ENCODE assay signal across 8 mouse cellular contexts in the genomic region with DNA sequence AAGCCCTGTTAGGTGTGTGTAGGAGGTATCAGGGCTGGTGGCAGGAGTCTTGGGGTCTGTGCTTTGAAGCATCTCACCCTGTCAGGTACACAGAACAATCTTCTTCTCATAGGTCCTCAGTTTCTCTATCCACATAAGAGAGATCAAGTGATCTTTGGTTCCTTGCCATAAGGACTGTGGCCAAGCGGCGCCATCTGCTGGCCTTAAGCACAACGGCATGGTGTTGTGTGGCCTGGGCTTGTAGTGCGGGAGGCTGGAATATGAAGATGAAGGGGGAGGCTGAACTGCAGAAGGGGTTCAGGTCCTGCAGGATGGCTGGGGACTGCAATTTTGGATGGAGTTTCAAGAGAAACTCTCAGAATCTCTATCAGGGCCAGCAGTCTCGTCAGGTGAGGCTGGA. TPM values are rescaled to one million over a fixed set of nuclear protein-coding genes. Genes with fewer than 3 reads are reported as not detected.
A peak's percentile ranks its signal among the peaks of the same experiment; 100 is the strongest.
DNase-seq lines count a peak whose midpoint lies in the region; ATAC-seq and TF ChIP-seq lines count a peak whose summit lies in the region.
"Had no signal": no experiment of that assay in that cellular context is flagged by ENCODE, and none has a peak within 500 bp of the region (broad histone marks: within the 10 kb centered on the region; RNA-seq: fewer than 3 reads in every experiment).

No protein-coding gene starts in this region.

- H3K79me2 ChIP-seq in CH12.LX (replicated peaks; ENCODE audit: control insufficient read depth, extremely low read depth, insufficient read depth, poor library complexity, severe bottlenecking) = no peaks in the 10 kb centered on the region

- intact Hi-C loops in heart, postnatal 36 days (cut with DNase I) = loop anchor here (1.0 kb wide), 2 partner anchors 27 to 63 kb away; no protein-coding TSS in a partner anchor

- peak; percentile 82 for TF ChIP-seq RAD21 in CH12.LX (IDR thresholded peaks at IDR 0.05; ENCODE audit: low read depth, low read length)

- no peak overlapping the region for H3K27ac ChIP-seq in intestine, postnatal 0 days (ENCODE audit: low read depth, low read length)
- no peak overlapping the region for H3K27ac ChIP-seq in intestine, embryonic 16.5 days (ENCODE audit: low read length)
- H3K27ac ChIP-seq in CH12.LX (ENCODE audit: insufficient read depth, low read depth) = no peak overlapping the region
- no peak overlapping the region for H3K27ac ChIP-seq in limb, embryonic 10.5 days

- H3K4me1 ChIP-seq in intestine, postnatal 0 days (replicated peaks; ENCODE audit: control insufficient read depth, insufficient read depth, low read length) = no peaks in the 10 kb centered on the region; the same call in 1 of the 2 replicates
- H3K4me1 ChIP-seq in intestine, embryonic 16.5 days (ENCODE audit: control insufficient read depth, insufficient read depth, low read length) = peaks cover 13% of the 10 kb centered on the region
- peaks cover 0 to 5% of the 10 kb centered on the region in 2 experiments; a peak in 1 of 4 replicates for H3K4me1 ChIP-seq in CH12.LX (ENCODE audit: control insufficient read depth in 1 of 2, insufficient read depth in 2 of 2)
- H3K4me1 ChIP-seq in limb, embryonic 10.5 days = peaks cover 19% of the 10 kb centered on the region

- dilution Hi-C loops in CH12.LX (cut with MboI; ENCODE audit: extremely low pct_ligation_motif_present, extremely low pct_unique_long_range_greater_than_20kb, low sequenced_read_pairs) = no loop called here

- DNase-seq in CH12.LX (ENCODE audit: extremely low read depth) (peak; percentile 34), ZHBTc4 (ENCODE audit: low read depth, low spot score) (peak; percentile 74)
- peak; percentile 57 to 60 for DNase-seq in heart, postnatal 36 days
- DNase-seq in limb, embryonic 10.5 days (ENCODE audit: low spot score) = peak; percentile 62
- DNase-seq in right cerebral cortex, postnatal 25 days = peak; percentile 38

- H3K4me3 ChIP-seq in intestine, postnatal 0 days (ENCODE audit: low read depth, low read length) = no peak overlapping the region
- H3K4me3 ChIP-seq in intestine, embryonic 16.5 days (ENCODE audit: low read length) = no peak overlapping the region
- H3K4me3 ChIP-seq in CH12.LX (replicated peaks in 1 of 3; ENCODE audit: low read depth in 2 of 3, low read length in 2 of 3, poor library complexity in 1 of 3) = no peak overlapping the region
- no peak overlapping the region for H3K4me3 ChIP-seq in limb, embryonic 10.5 days
- H3K4me3 ChIP-seq: erythroblast, embryonic 14.5 days had no signal

- in situ Hi-C loops in CH12.LX (cut with MboI; ENCODE audit: low pct_ligation_motif_present, low pct_unique_long_range_greater_than_20kb, low sequenced_read_pairs) = loop anchor here (10.0 kb wide), 2 partner anchors 335 to 395 kb away; no protein-coding TSS in a partner anchor

- H3K36me3 ChIP-seq in intestine, postnatal 0 days (ENCODE audit: control insufficient read depth, insufficient read depth) = no peaks in the 10 kb centered on the region
- H3K36me3 ChIP-seq in intestine, embryonic 16.5 days (ENCODE audit: control insufficient read depth, insufficient read depth, low read length) = no peaks in the 10 kb centered on the region
- H3K36me3 ChIP-seq in CH12.LX (replicated peaks in 1 of 2; ENCODE audit: control insufficient read depth in 1 of 2, insufficient read depth in 1 of 2, low read length in 1 of 2) = no peaks in the 10 kb centered on the region
- no peaks in the 10 kb centered on the region for H3K36me3 ChIP-seq in limb, embryonic 10.5 days

- no peak overlapping the region for H3K4me2 ChIP-seq in intestine, postnatal 0 days (replicated peaks; ENCODE audit: low read depth)
- no peak overlapping the region for H3K4me2 ChIP-seq in intestine, embryonic 16.5 days (ENCODE audit: low read depth, low read length)
- no peak overlapping the region for H3K4me2 ChIP-seq in CH12.LX (ENCODE audit: insufficient read depth, low read depth, poor library complexity, severe bottlenecking)

- WGBS in intestine, postnatal 0 days = 1% methylated on average over 5 of the region's 5 CpGs
- WGBS in intestine, embryonic 16.5 days = 8% methylated on average over 5 of the region's 5 CpGs
- WGBS in limb, embryonic 10.5 days = 10% methylated on average over 5 of the region's 5 CpGs

- H3K9ac ChIP-seq in intestine, postnatal 0 days (ENCODE audit: low read depth, low read length) = no peak overlapping the region
- H3K9ac ChIP-seq in intestine, embryonic 16.5 days (ENCODE audit: low read depth, low read length) = no peak overlapping the region
- H3K9ac ChIP-seq in CH12.LX (ENCODE audit: insufficient read depth, low read depth) = no peak overlapping the region

- TF ChIP-seq CTCF in intestine, postnatal 0 days (IDR thresholded peaks at IDR 0.05; ENCODE audit: low read depth) = peak; percentile 98
- TF ChIP-seq CTCF in CH12.LX (conservative IDR thresholded peaks at IDR 0.05 in 1 of 2, IDR thresholded peaks at IDR 0.05 in 1 of 2; ENCODE audit: low read depth in 2 of 2, low read length in 2 of 2) = peak; percentile 56 to 91; a peak in 3 of 4 replicates

- H3K9me3 ChIP-seq in intestine, postnatal 0 days (ENCODE audit: control insufficient read depth) = no peaks in the 10 kb centered on the region
- no peaks in the 10 kb centered on the region for H3K9me3 ChIP-seq in intestine, embryonic 16.5 days (ENCODE audit: control insufficient read depth, low read length)
- H3K9me3 ChIP-seq in CH12.LX (replicated peaks; ENCODE audit: low read length) = peaks cover 16% of the 10 kb centered on the region
- no peaks in the 10 kb centered on the region for H3K9me3 ChIP-seq in limb, embryonic 10.5 days (replicated peaks)

- no peak for ATAC-seq in intestine, postnatal 0 days
- no peak for ATAC-seq in intestine, embryonic 16.5 days

- no peak for TF ChIP-seq EP300 in CH12.LX (IDR thresholded peaks at IDR 0.05; ENCODE audit: low read length)

- H3K27me3 ChIP-seq in intestine, postnatal 0 days (replicated peaks; ENCODE audit: control insufficient read depth, insufficient read depth, low read length) = peaks cover 43% of the 10 kb centered on the region
- peaks cover 41% of the 10 kb centered on the region for H3K27me3 ChIP-seq in intestine, embryonic 16.5 days (replicated peaks; ENCODE audit: control insufficient read depth, insufficient read depth, low read length)
- peaks cover 22% of the 10 kb centered on the region for H3K27me3 ChIP-seq in CH12.LX (replicated peaks)
- H3K27me3 ChIP-seq in limb, embryonic 10.5 days (ENCODE audit: low read depth, poor library complexity, severe bottlenecking) = peaks cover 65% of the 10 kb centered on the region

- no peak for TF ChIP-seq POLR2A in CH12.LX (IDR thresholded peaks at IDR 0.05; ENCODE audit: low read depth, low read length)

TF ChIP-seq in CH12.LX, 34 proteins besides CTCF, POLR2A, EP300 and RAD21:
- TF ChIP-seq NELFE (IDR thresholded peaks at IDR 0.05; ENCODE audit: low read depth, low read length) (peak; percentile 23; the same call in 1 of the 2 replicates), SMC3 (IDR thresholded peaks at IDR 0.05; ENCODE audit: low read depth, low read length) (peak; percentile 92), MEF2A (IDR thresholded peaks at IDR 0.05; ENCODE audit: borderline replicate concordance, low read depth, low read length) (no peak), MXI1 (IDR thresholded peaks at IDR 0.05; ENCODE audit: low read depth, low read length) (no peak), RCOR1 (conservative IDR thresholded peaks at IDR 0.05; ENCODE audit: low read depth, low read length) (no peak), CHD2 (IDR thresholded peaks at IDR 0.05; ENCODE audit: low read length) (no peak), ETS1 (conservative IDR thresholded peaks at IDR 0.05; ENCODE audit: low read depth, low read length) (no peak), ZC3H11A (IDR thresholded peaks at IDR 0.05; ENCODE audit: low read depth, low read length) (peak; percentile 35; the same call in 1 of the 2 replicates)

RNA-seq across cellular contexts. Expression of gene Kif26a, which starts 5.8 kb away (rescaled TPM):
- polyA plus RNA-seq in intestine, postnatal 0 days (2015; fragmentation: Nextera tagmentation; extraction: Ambion mirVana) = 0.89 and 1.1 TPM in 2 replicates
- polyA plus RNA-seq in intestine, embryonic 16.5 days (2015; fragmentation: Nextera tagmentation; extraction: Ambion mirVana) = 1.9 and 2.4 TPM in 2 replicates
- total RNA-seq in CH12.LX (2012; rRNA removed) (not detected in 2 replicates), CH12.LX (2014; rRNA removed) (not detected in 2 replicates)
- polyA plus RNA-seq in CH12.LX (2012; ENCODE audit: insufficient read length, low read depth) = not detected in 2 replicates
- total RNA-seq in heart, postnatal 36 days (2021) = 10 to 100 TPM; 13.8 to 15.5 TPM
- 2.8 and 3.9 TPM in 2 replicates for polyA plus RNA-seq in limb, embryonic 10.5 days (2016; fragmentation: Nextera tagmentation; extraction: Ambion mirVana)
- polyA plus RNA-seq: erythroblast, embryonic 14.5 days had no signal

RNA-seq across cellular contexts. Expression of gene Aspg, which starts 33.8 kb away (rescaled TPM):
- polyA plus RNA-seq in intestine, postnatal 0 days (2015; fragmentation: Nextera tagmentation; extraction: Ambion mirVana) = 14.3 and 14.4 TPM in 2 replicates
- polyA plus RNA-seq in intestine, embryonic 16.5 days (2015; fragmentation: Nextera tagmentation; extraction: Ambion mirVana) = 38.4 and 40.4 TPM in 2 replicates
- not detected in 2 replicates for total RNA-seq in CH12.LX (2012; rRNA removed)
- not detected in 2 replicates for total RNA-seq in CH12.LX (2014; rRNA removed)
- not detected in 2 replicates for polyA plus RNA-seq in CH12.LX (2012; ENCODE audit: insufficient read length, low read depth)
- under 1 TPM; 0.57 to 0.69 TPM for total RNA-seq in heart, postnatal 36 days (2021)
- polyA plus RNA-seq in limb, embryonic 10.5 days (2016; fragmentation: Nextera tagmentation; extraction: Ambion mirVana) = 1.2 and 2.2 TPM in 2 replicates
- polyA plus RNA-seq: erythroblast, embryonic 14.5 days had no signal
